Mouse (Mus musculus): Measurements from ENCODE around the gene Kansl3.

- TF ChIP-seq CTCF (IDR thresholded peaks at IDR 0.05; ENCODE audit: borderline replicate concordance, insufficient read depth, low read length) (no peak), POLR2A (IDR thresholded peaks at IDR 0.05; ENCODE audit: low read depth, low read length) (no peak)
These were observed 641 bp downstream of the Kansl3 start for GRCm38 (mm10) chr1:36368112-36368968.

Measured in embryonic fibroblast, embryonic 13.5 days (primary cell).